Mouse (Mus musculus) erythroblast, embryonic 14.5 days (primary cell): ENCODE measurements at regions not wholly inside any gene's neighbourhood (a gene's known extent, or its start where the extent isn't known, plus 50 kb on each side); places are given as distances from the start of the nearest gene placed in this dataset.

ENCODE experiments used
- GATA1 ChIP-seq: IDR thresholded peaks from 2 replicates; pipeline ENCODE4 v1.6.1; 2012; ENCODE audit warnings: low read length, inconsistent platforms, mixed read lengths
- TAL1 ChIP-seq: IDR thresholded peaks from 3 replicates; pipeline ENCODE4 v1.6.1; 2012; ENCODE audit warnings: low read length, inconsistent platforms, mixed read lengths

- TF ChIP-seq GATA1 (no peak), TAL1 (no peak)
Observed at GRCm38 (mm10) chr10:98691816-98692215, 222.4 kb upstream of the Atp2b1 start.
